Mouse (Mus musculus): ENCODE measurements around the gene Gm29735.
"Not testable (repeated sequence)": the region's sequence is repeated elsewhere in the genome, so short reads cannot be mapped to it uniquely, and the experiment has no call there.

GRCm38 (mm10) chr7:142165639-142166038 is 8.7 kb upstream of the Gm29735 start, which contains the start of gene Gm4553:
- not testable (repeated sequence) for TF ChIP-seq CTCF, EP300 (IDR thresholded peaks at IDR 0.05; ENCODE audit: low read depth)

All from liver, embryonic 14.5 days (tissue).